Mouse (Mus musculus): ENCODE data around the gene 4930516K23Rik.

Gene 4930516K23Rik

GRCm38 (mm10) chr7:104061345-104061744 is at the start of gene 4930516K23Rik:
Gene 4930516K23Rik (minus strand): TSS chr7:104061445.
- DNase-seq (ENCODE audit: low spot score), result no peak

GRCm38 (mm10) chr7:104104757-104104972 is 43.4 kb upstream of the 4930516K23Rik start, which contains the start of gene Olfr646:
Gene Olfr646 (plus strand): TSS chr7:104104873.
- no peak for DNase-seq (ENCODE audit: low spot score)

- no peak for DNase-seq (ENCODE audit: low spot score)
Observed at GRCm38 (mm10) chr7:104103913-104104756, 42.9 kb upstream of the 4930516K23Rik start.

- no peak for DNase-seq (ENCODE audit: low spot score)
Observed at GRCm38 (mm10) chr7:104085365-104085764, 24.1 kb upstream of the 4930516K23Rik start, which contains the start of gene Olfr645. Gene Olfr645 (minus strand): TSS chr7:104085465.

GRCm38 (mm10) chr7:104071769-104072168 is 10.5 kb upstream of the 4930516K23Rik start, which contains the start of gene Olfr644:
Gene Olfr644 (minus strand): TSS chr7:104071869.
- DNase-seq (ENCODE audit: low spot score), result no peak

GRCm38 (mm10) chr7:104059215-104059614 is 2.0 kb downstream of the 4930516K23Rik start:
- DNase-seq (ENCODE audit: low spot score), result no peak

GRCm38 (mm10) chr7:104052566-104052965 is 8.7 kb downstream of the 4930516K23Rik start, which contains the start of gene Olfr642:
Gene Olfr642 (minus strand): TSS chr7:104052666.
- DNase-seq (ENCODE audit: low spot score), result no peak

GRCm38 (mm10) chr7:104050745-104051144 is 10.5 kb downstream of the 4930516K23Rik start:
- DNase-seq (ENCODE audit: low spot score), result no peak

GRCm38 (mm10) chr7:104035145-104035544 is 26.1 kb downstream of the 4930516K23Rik start, which contains the start of gene Olfr641:
Gene Olfr641 (plus strand): TSS chr7:104035445.
- no peak for DNase-seq (ENCODE audit: low spot score)

GRCm38 (mm10) chr7:104026978-104027377 is 34.3 kb downstream of the 4930516K23Rik start:
- DNase-seq (ENCODE audit: low spot score), result no peak

GRCm38 (mm10) chr7:104025473-104025872 is 35.8 kb downstream of the 4930516K23Rik start, which contains the start of gene Olfr640:
Gene Olfr640 (minus strand): TSS chr7:104025573.
- no peak for DNase-seq (ENCODE audit: low spot score)

GRCm38 (mm10) chr7:104021651-104022050 is 39.6 kb downstream of the 4930516K23Rik start:
- DNase-seq (ENCODE audit: low spot score), result no peak

- DNase-seq (ENCODE audit: low spot score), result no peak
Observed at GRCm38 (mm10) chr7:104018953-104019352, 42.3 kb downstream of the 4930516K23Rik start.

GRCm38 (mm10) chr7:104017203-104017602 is 44.0 kb downstream of the 4930516K23Rik start, which contains the start of gene Olfr639:
Gene Olfr639 (minus strand): TSS chr7:104017303.
- DNase-seq (ENCODE audit: low spot score), result no peak
